Mouse (Mus musculus): Measurements from ENCODE around the gene Raet1e. TPM values are rescaled to one million over a fixed set of nuclear protein-coding genes. Genes with fewer than 3 reads are reported as not detected.

Raet1e gene
- total and polyA plus RNA-seq, 3 experiments: not detected

GRCm38 (mm10) chr10:22148441-22149072 is 9.8 kb upstream of the Raet1e start (continued):
- peak; percentile 16; the same call in 1 of the 2 replicates for TF ChIP-seq NRF1 (IDR thresholded peaks at IDR 0.05; ENCODE audit: insufficient read depth, low read depth, low read length, poor library complexity, severe bottlenecking)

- Histone ChIP-seq H3K4me1 (ENCODE audit: control insufficient read depth in 1 of 2, insufficient read depth in 2 of 2, low read length in 2 of 2) (no peaks in the 10 kb centered on the region), H3K9ac (ENCODE audit: control insufficient read depth, low read depth, low read length, poor library complexity, severe bottlenecking) (peak within 1 kb of the TSS; percentile 75), H3K27ac (ENCODE audit: control insufficient read depth, low read depth, low read length) (0 out of 2 replicates have a peak within 1 kb of the TSS, but pooled peaks have one; percentile 48), H3K9me3 (replicated peaks; ENCODE audit: insufficient read depth, low read length) (no peaks in the 10 kb centered on the region), H3K4me3 (ENCODE audit: control insufficient read depth in 1 of 2, insufficient read depth in 1 of 2, low read depth in 2 of 2, low read length in 2 of 2) (peak within 1 kb of the TSS; percentile 66 to 73), H3K79me2 (ENCODE audit: control insufficient read depth, insufficient read depth, low read length, poor library complexity) (no peaks in the 10 kb centered on the region; the same call in 1 of the 2 replicates), H3K27me3 (ENCODE audit: control insufficient read depth in 1 of 2, insufficient read depth in 2 of 2, low read length in 2 of 2) (no peaks in the 10 kb centered on the region), H3K36me3 (ENCODE audit: control insufficient read depth in 1 of 2, insufficient read depth in 2 of 2, low read length in 2 of 2) (no peaks in the 10 kb centered on the region)
- TF ChIP-seq GABPA (IDR thresholded peaks at IDR 0.05; ENCODE audit: low read depth, low read length) (no peak), CHD2 (IDR thresholded peaks at IDR 0.05; ENCODE audit: low read length) (no peak), SIN3A (IDR thresholded peaks at IDR 0.05; ENCODE audit: low read length) (no peak), RAD21 (IDR thresholded peaks at IDR 0.05; ENCODE audit: low read depth, low read length) (no peak), CHD1 (IDR thresholded peaks at IDR 0.05; ENCODE audit: low read depth, low read length) (no peak), UBTF (IDR thresholded peaks at IDR 0.05; ENCODE audit: borderline replicate concordance, insufficient read depth, low read depth, low read length) (no peak)
- DNase-seq (ENCODE audit: low read depth, low spot score): no peak
These were observed 9.2 kb upstream of the Raet1e start, which contains the start of gene E030030I06Rik for GRCm38 (mm10) chr10:22149073-22149690. Gene E030030I06Rik (minus strand): TSS chr10:22149270.

GRCm38 (mm10) chr10:22149691-22150465 is 8.5 kb upstream of the Raet1e start:
- no peak overlapping the region for H3K4me3 ChIP-seq (ENCODE audit: control insufficient read depth in 1 of 2, insufficient read depth in 1 of 2, low read depth in 2 of 2, low read length in 2 of 2)
- H3K9me3 ChIP-seq (replicated peaks; ENCODE audit: insufficient read depth, low read length): no peaks in the 10 kb centered on the region
- TF ChIP-seq GABPA (IDR thresholded peaks at IDR 0.05; ENCODE audit: low read depth, low read length): no peak
- no peak for TF ChIP-seq E2F4 (IDR thresholded peaks at IDR 0.05; ENCODE audit: borderline replicate concordance, low read depth, low read length)
- TF ChIP-seq ZC3H11A (IDR thresholded peaks at IDR 0.05; ENCODE audit: low read depth, low read length): no peak
- TF ChIP-seq USF1 (IDR thresholded peaks at IDR 0.05; ENCODE audit: low read depth, low read length): no peak
- no peak for TF ChIP-seq POLR2AphosphoS2 (IDR thresholded peaks at IDR 0.05; ENCODE audit: low read length)
- TF ChIP-seq MXI1 (IDR thresholded peaks at IDR 0.05; ENCODE audit: low read depth, low read length): no peak
- no peak for TF ChIP-seq UBTF (IDR thresholded peaks at IDR 0.05; ENCODE audit: borderline replicate concordance, insufficient read depth, low read depth, low read length)
- TF ChIP-seq NELFE (IDR thresholded peaks at IDR 0.05; ENCODE audit: low read depth, low read length): no peak
- no peak for TF ChIP-seq SMC3 (IDR thresholded peaks at IDR 0.05; ENCODE audit: low read depth, low read length)
- no peak for TF ChIP-seq ELF1 (IDR thresholded peaks at IDR 0.05; ENCODE audit: low read depth, low read length)
- no peak for TF ChIP-seq RCOR1 (IDR thresholded peaks at IDR 0.05; ENCODE audit: low read depth, low read length)
- no peak for TF ChIP-seq SIN3A (IDR thresholded peaks at IDR 0.05; ENCODE audit: low read length)
- TF ChIP-seq CHD1 (IDR thresholded peaks at IDR 0.05; ENCODE audit: low read depth, low read length): no peak
- no peak for TF ChIP-seq NRF1 (IDR thresholded peaks at IDR 0.05; ENCODE audit: insufficient read depth, low read depth, low read length, poor library complexity, severe bottlenecking)
- TF ChIP-seq MEF2A (IDR thresholded peaks at IDR 0.05; ENCODE audit: extremely low read depth, insufficient replicate concordance, low read depth, low read length, poor library complexity, severe bottlenecking): no peak
- no peak for DNase-seq (ENCODE audit: low read depth, low spot score)
- H3K4me1 ChIP-seq (ENCODE audit: control insufficient read depth in 1 of 2, insufficient read depth in 2 of 2, low read length in 2 of 2): no peaks in the 10 kb centered on the region
- H3K9ac ChIP-seq (ENCODE audit: control insufficient read depth, low read depth, low read length, poor library complexity, severe bottlenecking): no peak overlapping the region
- no peaks in the 10 kb centered on the region; the same call in 1 of the 2 replicates for H3K79me2 ChIP-seq (ENCODE audit: control insufficient read depth, insufficient read depth, low read length, poor library complexity)
- H3K27ac ChIP-seq (ENCODE audit: control insufficient read depth, low read depth, low read length): no peak overlapping the region
- H3K27me3 ChIP-seq (ENCODE audit: control insufficient read depth in 1 of 2, insufficient read depth in 2 of 2, low read length in 2 of 2): no peaks in the 10 kb centered on the region
- no peaks in the 10 kb centered on the region for H3K36me3 ChIP-seq (ENCODE audit: control insufficient read depth in 1 of 2, insufficient read depth in 2 of 2, low read length in 2 of 2)

Data from MEL (cell line).